Mouse (Mus musculus): ENCODE measurements around the gene Timp2. TPM values are rescaled to one million over a fixed set of nuclear protein-coding genes. Genes with fewer than 3 reads are reported as not detected.

The Timp2 gene
- polyA plus RNA-seq, 1 experiment = 78.8 TPM

DNA sequence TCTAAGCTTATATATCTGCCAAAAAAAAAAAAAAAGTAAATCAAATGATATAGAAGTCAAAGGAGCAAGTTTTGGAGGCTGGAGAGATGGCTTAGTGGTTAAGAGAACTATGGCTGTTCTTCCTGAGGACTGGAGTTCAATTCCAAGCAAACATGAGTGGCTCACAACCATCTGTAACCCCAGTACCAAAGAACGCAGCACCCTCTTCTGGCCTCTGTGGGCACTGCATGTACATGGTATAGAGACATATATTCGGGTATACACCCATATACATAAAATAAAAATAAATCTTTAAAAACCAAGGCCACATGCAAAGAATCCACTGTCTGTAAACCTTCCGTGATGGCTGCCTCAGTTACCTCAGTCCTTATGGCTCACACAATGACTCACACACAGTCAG, 85.7 kb downstream of the Timp2 start:
- peak; percentile 66 for DNase-seq

DNA sequence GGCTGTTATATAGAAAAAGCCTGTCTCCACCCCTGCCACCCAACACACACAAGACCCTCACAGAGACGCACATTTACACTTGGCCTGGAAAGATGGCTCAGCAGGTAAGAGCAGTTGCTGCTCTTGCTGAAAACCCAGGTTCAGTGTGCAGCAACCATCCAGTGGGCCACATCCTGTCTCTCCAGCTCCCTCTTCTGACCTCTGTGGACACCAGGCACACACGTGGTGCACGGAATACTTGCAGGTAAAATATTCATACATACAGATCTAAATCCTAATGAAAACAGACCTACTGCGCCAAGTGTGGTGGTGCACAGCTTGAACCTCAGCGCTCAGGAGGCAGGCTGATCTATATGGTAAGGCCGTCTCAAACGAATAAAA, 88.9 kb downstream of the Timp2 start:
- no peak overlapping the region for H3K27ac ChIP-seq (ENCODE audit: control insufficient read depth, insufficient read depth, low read length)
- TF ChIP-seq POLR2A (IDR thresholded peaks at IDR 0.05; ENCODE audit: control insufficient read depth, extremely low read depth, insufficient read depth, low read length, poor library complexity) (no peak), CTCF (IDR thresholded peaks at IDR 0.05; ENCODE audit: borderline replicate concordance, control insufficient read depth, extremely low read depth, insufficient read depth, low read length, poor library complexity) (no peak)
- WGBS = 87% methylated on average over 7 of the region's 7 CpGs
- H3K36me3 ChIP-seq (ENCODE audit: control insufficient read depth, insufficient read depth, low read length) = peaks cover 30% of the 10 kb centered on the region
- H3K4me3 ChIP-seq (ENCODE audit: control insufficient read depth, insufficient read depth, low read length) = no peak overlapping the region
- H3K4me1 ChIP-seq (replicated peaks; ENCODE audit: control insufficient read depth, insufficient read depth, low read length) = peaks cover 12% of the 10 kb centered on the region
- no peaks in the 10 kb centered on the region for H3K27me3 ChIP-seq (ENCODE audit: control insufficient read depth, insufficient read depth, low read length)
- DNase-seq = no peak

More for the DNA sequence above, 85.7 kb downstream of the Timp2 start:
- peaks cover 52% of the 10 kb centered on the region for H3K36me3 ChIP-seq (ENCODE audit: control insufficient read depth, insufficient read depth, low read length)
- WGBS = over 99% methylated on average over 3 of the region's 3 CpGs
- H3K27me3 ChIP-seq (ENCODE audit: control insufficient read depth, insufficient read depth, low read length) = no peaks in the 10 kb centered on the region
- TF ChIP-seq CTCF (IDR thresholded peaks at IDR 0.05; ENCODE audit: borderline replicate concordance, control insufficient read depth, extremely low read depth, insufficient read depth, low read length, poor library complexity) (no peak), POLR2A (IDR thresholded peaks at IDR 0.05; ENCODE audit: control insufficient read depth, extremely low read depth, insufficient read depth, low read length, poor library complexity) (no peak)
- no peak overlapping the region for H3K27ac ChIP-seq (ENCODE audit: control insufficient read depth, insufficient read depth, low read length)
- H3K4me3 ChIP-seq (ENCODE audit: control insufficient read depth, insufficient read depth, low read length) = no peak overlapping the region
- H3K4me1 ChIP-seq (replicated peaks; ENCODE audit: control insufficient read depth, insufficient read depth, low read length) = peaks cover 12% of the 10 kb centered on the region

GRCm38 (mm10) chr11:118266044-118266665, 89.4 kb downstream of the Timp2 start:
- Histone ChIP-seq H3K27ac (ENCODE audit: control insufficient read depth, insufficient read depth, low read length) (peak overlapping the region; percentile 57), H3K27me3 (ENCODE audit: control insufficient read depth, insufficient read depth, low read length) (no peaks in the 10 kb centered on the region), H3K36me3 (ENCODE audit: control insufficient read depth, insufficient read depth, low read length) (peaks cover 27% of the 10 kb centered on the region), H3K4me1 (replicated peaks; ENCODE audit: control insufficient read depth, insufficient read depth, low read length) (peaks cover 15% of the 10 kb centered on the region), H3K4me3 (ENCODE audit: control insufficient read depth, insufficient read depth, low read length) (no peak overlapping the region)
- no peak for TF ChIP-seq CTCF (IDR thresholded peaks at IDR 0.05; ENCODE audit: borderline replicate concordance, control insufficient read depth, extremely low read depth, insufficient read depth, low read length, poor library complexity)
- TF ChIP-seq POLR2A (IDR thresholded peaks at IDR 0.05; ENCODE audit: control insufficient read depth, extremely low read depth, insufficient read depth, low read length, poor library complexity) = no peak
- no peak for DNase-seq
- 88% methylated on average over 10 of the region's 10 CpGs for WGBS

DNA sequence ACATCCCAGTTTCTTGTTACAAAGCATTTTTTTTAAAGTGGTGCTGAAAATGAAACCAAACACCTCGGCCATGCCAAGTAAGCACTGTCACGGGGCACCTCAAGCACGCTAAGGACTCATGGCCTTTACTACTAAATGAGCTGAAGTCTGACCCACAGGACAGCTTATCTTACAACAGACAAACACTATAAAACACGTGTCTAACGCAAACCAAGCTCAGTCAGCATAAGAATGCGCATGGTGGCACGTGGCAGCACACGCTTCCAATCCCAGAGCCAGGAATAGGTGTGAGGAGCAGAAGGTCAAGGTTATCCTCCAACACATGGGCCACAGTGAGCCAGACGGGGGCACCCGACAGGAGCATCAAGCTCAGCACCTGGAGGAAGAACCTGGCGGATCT, 89.9 kb downstream of the Timp2 start:
- no peak for DNase-seq
- H3K27me3 ChIP-seq (ENCODE audit: control insufficient read depth, insufficient read depth, low read length) = no peaks in the 10 kb centered on the region
- H3K36me3 ChIP-seq (ENCODE audit: control insufficient read depth, insufficient read depth, low read length) = peaks cover 29% of the 10 kb centered on the region
- peaks cover 20% of the 10 kb centered on the region for H3K4me1 ChIP-seq (replicated peaks; ENCODE audit: control insufficient read depth, insufficient read depth, low read length)
- no peak for TF ChIP-seq POLR2A (IDR thresholded peaks at IDR 0.05; ENCODE audit: control insufficient read depth, extremely low read depth, insufficient read depth, low read length, poor library complexity)
- no peak for TF ChIP-seq CTCF (IDR thresholded peaks at IDR 0.05; ENCODE audit: borderline replicate concordance, control insufficient read depth, extremely low read depth, insufficient read depth, low read length, poor library complexity)
- no peak overlapping the region for H3K4me3 ChIP-seq (ENCODE audit: control insufficient read depth, insufficient read depth, low read length)
- H3K27ac ChIP-seq (ENCODE audit: control insufficient read depth, insufficient read depth, low read length) = peak overlapping the region; percentile 57
- 90% methylated on average over 11 of the region's 11 CpGs for WGBS

DNA sequence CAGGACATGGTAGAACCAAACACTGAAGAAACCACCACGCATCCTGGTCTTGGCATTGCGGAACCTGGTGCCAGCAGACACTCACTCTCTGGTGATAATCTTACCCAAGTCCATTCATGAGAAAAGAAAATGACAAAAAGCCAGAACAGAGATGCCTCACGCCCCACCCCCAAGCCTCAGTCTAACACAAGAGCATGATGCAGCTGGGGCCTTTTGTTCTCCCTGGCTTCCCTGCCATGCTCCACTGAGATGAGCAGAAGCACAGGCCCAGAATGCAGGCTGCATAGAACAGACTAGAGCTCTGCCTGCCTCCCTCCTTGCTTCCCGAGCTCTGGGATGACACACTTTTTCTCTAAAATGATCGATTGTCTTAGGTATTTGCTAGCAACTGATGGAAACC, 92.4 kb downstream of the Timp2 start:
- WGBS = 93% methylated on average over 5 of the region's 5 CpGs
- H3K4me3 ChIP-seq (ENCODE audit: control insufficient read depth, insufficient read depth, low read length) = no peak overlapping the region
- H3K4me1 ChIP-seq (replicated peaks; ENCODE audit: control insufficient read depth, insufficient read depth, low read length) = peaks cover 41% of the 10 kb centered on the region
- TF ChIP-seq CTCF (IDR thresholded peaks at IDR 0.05; ENCODE audit: borderline replicate concordance, control insufficient read depth, extremely low read depth, insufficient read depth, low read length, poor library complexity) = no peak
- no peak for TF ChIP-seq POLR2A (IDR thresholded peaks at IDR 0.05; ENCODE audit: control insufficient read depth, extremely low read depth, insufficient read depth, low read length, poor library complexity)
- no peak for DNase-seq
- peaks cover 21% of the 10 kb centered on the region; the same call in 1 of the 2 replicates for H3K36me3 ChIP-seq (ENCODE audit: control insufficient read depth, insufficient read depth, low read length)
- no peak overlapping the region for H3K27ac ChIP-seq (ENCODE audit: control insufficient read depth, insufficient read depth, low read length)
- no peaks in the 10 kb centered on the region for H3K27me3 ChIP-seq (ENCODE audit: control insufficient read depth, insufficient read depth, low read length)

DNA sequence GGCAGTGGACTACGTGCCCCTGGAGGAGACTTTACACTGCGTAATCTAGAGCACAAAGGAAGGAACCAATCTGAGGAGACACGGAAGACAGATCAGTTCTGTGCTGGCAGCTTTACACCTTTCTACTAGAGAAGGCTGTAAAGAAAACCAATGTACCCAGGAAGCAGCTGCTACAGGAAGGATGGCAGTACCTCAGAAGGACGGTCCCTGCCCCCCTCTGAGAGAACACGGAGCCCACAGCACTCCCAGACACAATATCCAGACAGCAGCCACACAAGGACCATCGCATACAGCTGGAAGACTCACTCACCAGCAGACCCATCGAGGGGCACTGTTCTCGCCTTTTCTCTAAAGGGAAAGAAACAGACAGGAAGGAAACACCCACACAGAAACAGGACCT, 95.5 kb downstream of the Timp2 start:
- TF ChIP-seq POLR2A (IDR thresholded peaks at IDR 0.05; ENCODE audit: control insufficient read depth, extremely low read depth, insufficient read depth, low read length, poor library complexity) (0 out of 2 replicates have a peak, but pooled peaks have one; percentile 17), CTCF (IDR thresholded peaks at IDR 0.05; ENCODE audit: borderline replicate concordance, control insufficient read depth, extremely low read depth, insufficient read depth, low read length, poor library complexity) (no peak)

More for the DNA sequence above, 95.5 kb downstream of the Timp2 start:
- 11% methylated on average over 8 of the region's 8 CpGs for WGBS
- H3K4me3 ChIP-seq (ENCODE audit: control insufficient read depth, insufficient read depth, low read length) = peak overlapping the region; percentile 38
- peaks cover 31% of the 10 kb centered on the region for H3K4me1 ChIP-seq (replicated peaks; ENCODE audit: control insufficient read depth, insufficient read depth, low read length)
- H3K27ac ChIP-seq (ENCODE audit: control insufficient read depth, insufficient read depth, low read length) = peak overlapping the region; percentile 96
- peak; percentile 51 for DNase-seq
- peaks cover 16% of the 10 kb centered on the region; the same call in 1 of the 2 replicates for H3K36me3 ChIP-seq (ENCODE audit: control insufficient read depth, insufficient read depth, low read length)
- H3K27me3 ChIP-seq (ENCODE audit: control insufficient read depth, insufficient read depth, low read length) = no peaks in the 10 kb centered on the region
